Mouse (Mus musculus) heart, adult 2 months (tissue): Measurements from ENCODE around the gene Pdlim4.
"Not testable (repeated sequence)": the region's sequence is repeated elsewhere in the genome, so short reads cannot be mapped to it uniquely, and the experiment has no call there.

ENCODE experiments used
- CTCF ChIP-seq: fragments of 200-600 bp; IDR thresholded peaks from 2 replicates; pipeline ENCODE4 v1.8.1; 2022; ENCODE audit warnings: antibody characterized with exemption, mild to moderate bottlenecking, moderate library complexity
- EP300 ChIP-seq: fragments of 200-500 bp; IDR thresholded peaks from 2 replicates; pipeline ENCODE4 v1.6.1; 2011; ENCODE audit warnings: low read depth, low read length, control low read depth; ENCODE audit not compliant: insufficient read depth

- not testable (repeated sequence) for TF ChIP-seq CTCF, EP300
These were observed 62.5 kb downstream of the Pdlim4 start for GRCm38 (mm10) chr11:54006362-54006761.
